Mouse (Mus musculus) thymus, postnatal 14 days (tissue): ENCODE results near the gene Sfi1.
"Not testable (repeated sequence)": the region's sequence is repeated elsewhere in the genome, so short reads cannot be mapped to it uniquely, and the experiment has no call there.

Experiments
- DNase-seq: peaks from one replicate; pipeline ENCODE4 v3.0.0; 2021

Gene Sfi1

DNA sequence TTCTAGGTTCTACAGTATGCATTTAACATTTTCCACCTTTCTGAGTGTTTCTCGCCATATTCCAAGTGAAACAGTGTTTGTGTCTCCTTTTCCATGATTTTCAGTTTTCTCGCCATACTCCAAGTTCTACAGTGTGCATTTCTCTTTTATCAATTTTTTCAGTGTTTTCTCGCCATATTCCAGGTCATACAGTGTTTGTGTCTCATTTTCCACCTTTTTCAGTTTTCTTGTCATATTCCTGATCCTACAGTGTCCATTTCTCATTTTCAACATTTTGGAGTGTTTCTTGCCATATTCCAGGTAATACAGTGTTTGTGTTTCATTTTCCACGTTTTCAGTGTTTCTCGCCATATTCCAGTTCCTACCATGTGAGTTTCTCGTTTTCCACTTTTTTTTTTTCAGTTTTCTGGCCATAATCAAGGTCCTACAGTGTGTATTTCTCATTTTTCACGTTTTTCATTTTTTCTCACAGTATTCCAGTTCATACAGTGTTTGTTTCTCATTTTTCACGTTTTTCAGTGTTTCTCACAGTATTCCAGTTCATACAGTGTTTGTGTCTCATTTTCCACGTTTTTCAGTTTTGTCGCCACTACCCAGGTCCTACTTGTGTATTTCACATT, 91.3 kb downstream of the Sfi1 start:
- no peak for DNase-seq

DNA sequence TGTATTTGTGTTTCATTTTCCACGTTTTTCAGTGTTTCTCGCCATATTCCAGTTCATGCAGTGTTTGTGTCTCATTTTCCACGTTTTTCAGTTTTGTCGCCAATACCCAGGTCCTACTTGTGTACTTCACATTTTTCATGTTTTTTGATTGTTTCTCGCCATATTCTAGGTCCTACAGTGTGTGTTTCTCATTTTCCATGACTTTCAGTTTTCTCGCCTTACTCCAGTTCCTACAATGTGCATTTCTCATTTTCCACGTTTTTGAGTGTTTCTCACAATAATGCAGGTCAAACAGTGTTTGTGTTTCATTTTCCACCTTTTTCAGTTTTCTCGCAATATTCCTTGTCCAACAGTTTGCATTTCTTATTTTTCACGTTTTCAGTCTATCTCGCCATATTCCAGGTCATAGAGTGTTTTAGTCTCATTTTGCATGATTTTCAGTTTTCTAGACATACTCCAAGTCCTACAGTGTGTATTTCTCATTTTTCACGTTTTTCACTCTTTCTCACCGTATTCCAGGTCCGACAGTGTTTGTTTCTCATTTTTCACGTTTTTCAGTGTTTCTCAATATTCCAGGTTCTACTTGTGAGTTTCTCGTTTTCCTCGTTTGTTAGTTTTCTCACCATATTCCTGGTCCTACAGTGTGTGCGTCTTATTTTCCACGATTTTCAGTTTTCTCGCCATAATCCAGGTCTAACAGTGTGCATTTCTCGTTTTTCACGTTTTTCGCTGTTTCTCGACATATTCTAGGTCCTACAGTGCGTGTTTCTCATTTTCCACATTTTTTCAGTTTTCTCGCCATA, 92.0 kb downstream of the Sfi1 start:
- DNase-seq: no peak

DNA sequence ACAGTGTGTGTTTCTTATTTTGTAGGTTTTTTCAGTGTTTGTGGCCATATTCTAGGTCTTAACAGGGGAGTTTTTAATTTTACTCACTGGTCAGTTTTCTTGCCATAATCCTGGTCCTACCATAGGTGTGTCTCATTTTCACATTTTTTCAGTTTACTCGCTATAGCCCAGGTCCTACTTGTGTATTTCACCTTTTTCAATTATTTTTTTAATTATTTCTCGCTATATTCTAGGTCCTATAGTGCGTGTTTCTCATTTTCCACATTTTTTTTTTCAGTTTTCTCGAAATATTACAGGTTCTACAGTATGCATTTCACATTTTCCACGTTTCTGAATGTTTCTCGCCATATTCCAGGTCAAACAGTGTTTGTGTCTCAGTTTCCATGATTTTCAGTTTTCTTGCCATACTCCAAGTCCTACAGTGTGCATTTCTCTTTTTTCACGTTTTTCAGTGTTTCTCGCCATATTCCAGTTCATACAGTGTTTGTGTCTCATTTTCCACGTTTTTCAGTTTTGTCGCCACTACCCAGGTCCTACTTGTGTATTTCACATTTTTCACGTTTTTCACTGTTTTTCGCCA, 93.1 kb downstream of the Sfi1 start:
- DNase-seq: not testable (repeated sequence)
